Mouse (Mus musculus): ENCODE results near the gene Wfs1.

DNA sequence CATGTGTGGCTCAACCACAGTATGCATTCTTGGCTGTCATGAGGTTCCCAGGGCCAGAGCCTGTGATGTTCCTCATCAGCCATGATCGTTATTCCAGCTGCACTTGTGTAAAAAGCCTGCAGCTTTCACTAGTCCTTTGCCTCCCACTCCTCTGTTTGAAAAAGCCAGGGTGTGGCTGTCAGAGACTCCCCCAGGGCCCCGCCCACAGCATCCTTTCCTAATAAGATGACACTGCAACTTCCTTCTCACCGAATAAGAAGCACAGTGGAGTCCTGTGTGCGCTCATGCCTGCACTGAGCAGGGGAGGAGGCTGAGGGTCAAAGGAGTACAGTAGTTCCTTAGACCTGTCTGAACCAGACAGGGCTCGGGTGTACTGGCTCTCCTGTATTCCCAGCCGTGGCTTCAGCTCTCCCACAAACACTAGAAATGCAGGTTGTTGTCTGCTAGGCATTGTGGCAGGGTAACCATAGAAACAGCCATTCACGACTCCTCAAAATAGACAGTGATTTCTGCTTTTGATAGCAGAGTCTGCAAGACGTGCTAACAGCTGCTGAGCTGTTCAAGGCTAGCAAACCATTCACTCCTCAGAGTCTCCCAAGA is 43.8 kb downstream of the Wfs1 start:
- TF ChIP-seq CTCF (IDR thresholded peaks at IDR 0.05; ENCODE audit: extremely low read depth, insufficient read length, insufficient replicate concordance, low read depth, low read length) (no peak), POLR2A (IDR thresholded peaks at IDR 0.05; ENCODE audit: low read depth, low read length) (no peak)

Measured in small intestine, adult 2 months (tissue).